ENCODE assay signal across 8 mouse cellular contexts in the genomic region with DNA sequence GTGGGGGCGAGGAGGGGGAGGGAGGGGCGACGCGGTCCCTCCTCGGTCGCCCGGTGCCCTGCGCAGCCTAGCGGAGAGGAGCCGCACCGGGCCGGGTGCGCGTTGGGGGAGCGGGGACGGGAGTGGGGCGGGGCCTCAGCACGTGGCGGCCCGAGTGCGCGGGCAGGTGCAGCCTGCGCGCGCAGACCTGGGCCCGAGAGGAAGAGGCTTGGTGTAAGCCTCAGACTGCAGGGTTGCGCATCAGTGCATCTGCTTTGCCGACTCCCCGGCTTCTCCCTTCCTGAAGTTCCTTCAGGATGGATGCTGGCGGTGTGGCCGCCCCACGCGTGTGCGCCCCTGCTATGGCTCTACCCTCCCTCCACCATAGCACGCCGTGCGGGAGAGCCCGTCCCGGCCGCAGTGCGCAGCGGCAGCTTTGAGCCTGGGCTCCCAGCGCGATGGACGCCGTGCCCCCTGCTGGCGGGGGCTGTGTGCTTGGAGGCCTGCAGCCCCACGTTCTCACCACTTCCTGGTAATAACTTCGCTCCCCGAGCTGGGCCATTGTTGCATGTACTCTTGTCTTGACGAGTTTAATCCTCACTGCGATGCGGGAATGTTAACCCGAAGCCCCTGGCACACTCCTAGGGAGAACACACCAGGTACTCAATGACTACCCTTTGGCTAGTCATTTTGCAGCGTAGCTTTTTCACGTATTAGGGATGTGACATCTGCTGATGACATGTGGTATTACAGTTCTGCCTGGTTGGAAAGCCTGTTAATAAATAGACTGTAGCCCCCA. TPM values are rescaled to one million over a fixed set of nuclear protein-coding genes. Genes with fewer than 3 reads are reported as not detected.
DNase-seq lines count a peak whose midpoint lies in the region; ATAC-seq lines count a peak whose summit lies in the region.

TSS of gene Ccdc88c (minus strand) at position 103 of the 778 bp plus-strand sequence.

- peak; percentile 77 for DNase-seq in 3134 (ENCODE audit: extremely low read depth, insufficient read length, low spot score)
- peak; percentile 85 for DNase-seq in adrenal gland, postnatal 10 days
- DNase-seq in embryo, embryonic 9.5 days (ENCODE audit: extremely low spot score): peak; percentile 91
- DNase-seq in gastrocnemius, postnatal 4 days (ENCODE audit: low spot score in 2 of 2): peak; percentile 69 to 84
- DNase-seq in left cerebral cortex, postnatal 36 days (ENCODE audit: low spot score in 2 of 2): peak; percentile 82 to 86
- DNase-seq in midbrain, embryonic 10.5 days (ENCODE audit: low spot score): peak; percentile 88
- peak; percentile 86 for DNase-seq in skeletal muscle tissue, adult 2 months (ENCODE audit: low read depth, low spot score)

- ATAC-seq in intestine, embryonic 16.5 days: peak; percentile 86

- intact Hi-C loops in left cerebral cortex, postnatal 36 days (cut with DNase I): loop anchor here (1.0 to 10.0 kb wide), 5 partner anchors 42 to 184 kb away; no protein-coding TSS in a partner anchor

- peak within 1 kb of the TSS; percentile 87 for H3K4me2 ChIP-seq in intestine, embryonic 16.5 days (ENCODE audit: low read depth, low read length)

- H3K36me3 ChIP-seq in intestine, embryonic 16.5 days (ENCODE audit: control insufficient read depth, insufficient read depth, low read length): no peaks in the 10 kb centered on the region
- H3K36me3 ChIP-seq in midbrain, embryonic 10.5 days: peaks cover 9% of the 10 kb centered on the region

- H3K27me3 ChIP-seq in intestine, embryonic 16.5 days (replicated peaks; ENCODE audit: control insufficient read depth, insufficient read depth, low read length): no peaks in the 10 kb centered on the region
- peaks cover 8% of the 10 kb centered on the region; the same call in 1 of the 2 replicates for H3K27me3 ChIP-seq in midbrain, embryonic 10.5 days (ENCODE audit: low read depth, poor library complexity, severe bottlenecking)

- H3K9ac ChIP-seq in intestine, embryonic 16.5 days (ENCODE audit: low read depth, low read length): peak within 1 kb of the TSS; percentile 93

- H3K27ac ChIP-seq in intestine, embryonic 16.5 days (ENCODE audit: low read length): peak within 1 kb of the TSS; percentile 88
- peak within 1 kb of the TSS; percentile 99 for H3K27ac ChIP-seq in midbrain, embryonic 10.5 days (replicated peaks)

- peaks cover 8% of the 10 kb centered on the region; the same call in 1 of the 2 replicates for H3K4me1 ChIP-seq in intestine, embryonic 16.5 days (ENCODE audit: control insufficient read depth, insufficient read depth, low read length)
- H3K4me1 ChIP-seq in midbrain, embryonic 10.5 days: peaks cover 45% of the 10 kb centered on the region

- H3K9me3 ChIP-seq in intestine, embryonic 16.5 days (ENCODE audit: control insufficient read depth, low read length): no peaks in the 10 kb centered on the region
- H3K9me3 ChIP-seq in midbrain, embryonic 10.5 days (replicated peaks): no peaks in the 10 kb centered on the region

- WGBS in intestine, embryonic 16.5 days: under 1% methylated on average over 55 of the region's 56 CpGs
- WGBS in midbrain, embryonic 10.5 days: under 1% methylated on average over 52 of the region's 56 CpGs

- H3K4me3 ChIP-seq in intestine, embryonic 16.5 days (ENCODE audit: low read length): peak within 1 kb of the TSS; percentile 80
- peak within 1 kb of the TSS; percentile 77 for H3K4me3 ChIP-seq in midbrain, embryonic 10.5 days

RNA-seq across cellular contexts. Expression of gene Ccdc88c, which starts in this region (rescaled TPM):
- 10 to 100 TPM in 1 of 2 experiments, 1 to 10 TPM in 1; 9.2 to 16.4 TPM for total RNA-seq in adrenal gland, postnatal 10 days (2021)
- 10 to 100 TPM; 51.1 to 57.3 TPM for total RNA-seq in gastrocnemius, postnatal 4 days (2021)
- polyA plus RNA-seq in intestine, embryonic 16.5 days (2015; fragmentation: Nextera tagmentation; extraction: Ambion mirVana): 13.1 and 13.6 TPM in 2 replicates
- total RNA-seq in left cerebral cortex, postnatal 36 days (2021): 10 to 100 TPM; 16.7 to 28.8 TPM
- polyA plus RNA-seq in midbrain, embryonic 10.5 days (2016; fragmentation: Nextera tagmentation; extraction: Ambion mirVana): 14.8 and 15.8 TPM in 2 replicates

Comparison
In these comparisons a context has a peak if more than half of its experiments do, and no peak if none do; other contexts are left out.
1. Peak in every context shown above with its lines: DNase-seq, ATAC-seq, H3K4me3 ChIP-seq and H3K27ac ChIP-seq.